Mouse (Mus musculus): ENCODE measurements around the gene Ephb2.

DNA sequence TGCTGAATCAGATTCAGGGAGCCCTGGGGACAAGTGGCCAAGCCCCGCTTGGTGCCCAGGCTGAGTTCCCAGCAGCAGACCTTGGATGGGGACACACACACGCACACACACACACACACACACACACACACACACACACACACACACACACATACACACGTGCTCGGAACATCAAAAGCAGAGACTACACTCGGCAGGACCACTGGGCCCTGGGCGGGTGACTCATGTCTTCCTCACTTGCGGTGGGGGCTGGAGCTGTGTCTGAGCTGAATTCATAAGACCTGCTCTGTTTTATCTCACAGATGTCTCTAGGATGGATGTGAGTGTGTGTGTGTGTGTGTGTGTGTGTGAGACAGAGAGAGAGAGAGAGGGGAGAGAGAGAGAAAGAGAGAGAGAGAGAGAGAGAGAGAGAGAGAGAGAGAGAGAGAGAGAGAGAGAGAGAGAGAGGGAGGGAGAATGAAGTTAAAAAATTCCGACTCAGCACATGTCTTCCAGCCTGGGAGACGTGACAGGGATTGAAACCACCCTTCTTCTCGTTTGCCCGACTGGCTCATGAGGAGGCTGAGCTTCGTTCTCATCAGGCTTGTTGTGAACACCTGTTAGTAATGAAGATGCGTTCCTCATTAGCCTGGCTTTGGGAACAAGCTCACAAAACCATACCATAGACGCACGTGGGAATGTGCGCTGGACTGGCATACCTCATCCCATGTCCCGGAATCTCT is 113.3 kb downstream of the Ephb2 start:
- TF ChIP-seq POLR2A (IDR thresholded peaks at IDR 0.05; ENCODE audit: control insufficient read depth, low read depth, low read length) (no peak), CTCF (IDR thresholded peaks at IDR 0.05; ENCODE audit: control insufficient read depth, insufficient read depth, insufficient replicate concordance, low read depth, low read length) (no peak)

Data from testis, adult 2 months (tissue).